Mouse (Mus musculus): ENCODE measurements at regions not wholly inside any gene's neighbourhood (a gene's known extent, or its start where the extent isn't known, plus 50 kb on each side); places are given as distances from the start of the nearest gene placed in this dataset.

GRCm38 (mm10) chr3:34264811-34265210 lies 183.7 kb upstream of the Dnajc19 start:
- Histone ChIP-seq H3K27ac (ENCODE audit: low read depth, low read length) (no peak overlapping the region), H3K4me2 (no peak overlapping the region), H3K9me3 (ENCODE audit: control insufficient read depth, low read length) (no peaks in the 10 kb centered on the region), H3K9ac (ENCODE audit: low read length) (no peak overlapping the region), H3K36me3 (ENCODE audit: control insufficient read depth, insufficient read depth, low read length) (no peaks in the 10 kb centered on the region), H3K4me3 (ENCODE audit: low read depth, low read length) (no peak overlapping the region), H3K27me3 (ENCODE audit: control insufficient read depth, insufficient read depth, low read length) (no peaks in the 10 kb centered on the region), H3K4me1 (ENCODE audit: control insufficient read depth, insufficient read depth, low read length) (no peaks in the 10 kb centered on the region)
- WGBS: 76% methylated on average over 6 of the region's 6 CpGs
- DNase-seq (ENCODE audit: low spot score, missing footprints) (peak; percentile 33), ATAC-seq (ENCODE audit: low FRiP score) (no peak)

- no peaks in the 10 kb centered on the region for H3K36me3 ChIP-seq (ENCODE audit: control insufficient read depth, insufficient read depth, low read length)
- H3K9ac ChIP-seq (ENCODE audit: low read length): no peak overlapping the region
- DNase-seq (ENCODE audit: low spot score, missing footprints) (no peak), ATAC-seq (ENCODE audit: low FRiP score) (no peak)
- WGBS: 72% methylated on average over 12 of the region's 12 CpGs
- no peaks in the 10 kb centered on the region for H3K27me3 ChIP-seq (ENCODE audit: control insufficient read depth, insufficient read depth, low read length)
- no peak overlapping the region for H3K4me2 ChIP-seq
- H3K4me1 ChIP-seq (ENCODE audit: control insufficient read depth, insufficient read depth, low read length): no peaks in the 10 kb centered on the region
- H3K9me3 ChIP-seq (ENCODE audit: control insufficient read depth, low read length): no peaks in the 10 kb centered on the region
- no peak overlapping the region for H3K27ac ChIP-seq (ENCODE audit: low read depth, low read length)
- H3K4me3 ChIP-seq (ENCODE audit: low read depth, low read length): no peak overlapping the region
Measured at GRCm38 (mm10) chr3:34252730-34253337, 171.7 kb upstream of the Dnajc19 start.

- no peak overlapping the region for H3K4me3 ChIP-seq (ENCODE audit: low read depth, low read length)
- H3K4me1 ChIP-seq (ENCODE audit: control insufficient read depth, insufficient read depth, low read length): no peaks in the 10 kb centered on the region
- ATAC-seq (ENCODE audit: low FRiP score): no peak
- H3K36me3 ChIP-seq (ENCODE audit: control insufficient read depth, insufficient read depth, low read length): no peaks in the 10 kb centered on the region
- no peaks in the 10 kb centered on the region for H3K9me3 ChIP-seq (ENCODE audit: control insufficient read depth, low read length)
- 95% methylated on average over 3 of the region's 3 CpGs for WGBS
- H3K4me2 ChIP-seq: no peak overlapping the region
- DNase-seq (ENCODE audit: low spot score, missing footprints): peak; percentile 54
- no peak overlapping the region for H3K9ac ChIP-seq (ENCODE audit: low read length)
- no peaks in the 10 kb centered on the region for H3K27me3 ChIP-seq (ENCODE audit: control insufficient read depth, insufficient read depth, low read length)
- no peak overlapping the region for H3K27ac ChIP-seq (ENCODE audit: low read depth, low read length)
Measured at GRCm38 (mm10) chr3:34242126-34242525, 161.0 kb upstream of the Dnajc19 start.

- DNase-seq (ENCODE audit: low spot score, missing footprints): no peak
- Histone ChIP-seq H3K27ac (ENCODE audit: low read depth, low read length) (no peak overlapping the region), H3K27me3 (ENCODE audit: control insufficient read depth, insufficient read depth, low read length) (no peaks in the 10 kb centered on the region), H3K9me3 (ENCODE audit: control insufficient read depth, low read length) (no peaks in the 10 kb centered on the region), H3K4me2 (no peak overlapping the region), H3K36me3 (ENCODE audit: control insufficient read depth, insufficient read depth, low read length) (no peaks in the 10 kb centered on the region), H3K4me1 (ENCODE audit: control insufficient read depth, insufficient read depth, low read length) (no peaks in the 10 kb centered on the region), H3K4me3 (ENCODE audit: low read depth, low read length) (no peak overlapping the region), H3K9ac (ENCODE audit: low read length) (no peak overlapping the region)
- ATAC-seq (ENCODE audit: low FRiP score): no peak
- 68% methylated on average over 2 of the region's 2 CpGs for WGBS
Measured at GRCm38 (mm10) chr3:34239978-34240377, 158.9 kb upstream of the Dnajc19 start.

GRCm38 (mm10) chr3:34234391-34234790 lies 153.3 kb upstream of the Dnajc19 start:
- WGBS: 34% methylated on average over 8 of the region's 8 CpGs
- Histone ChIP-seq H3K27ac (ENCODE audit: low read depth, low read length) (no peak overlapping the region), H3K4me2 (no peak overlapping the region), H3K9me3 (ENCODE audit: control insufficient read depth, low read length) (no peaks in the 10 kb centered on the region), H3K27me3 (ENCODE audit: control insufficient read depth, insufficient read depth, low read length) (no peaks in the 10 kb centered on the region), H3K9ac (ENCODE audit: low read length) (no peak overlapping the region), H3K4me3 (ENCODE audit: low read depth, low read length) (no peak overlapping the region), H3K4me1 (ENCODE audit: control insufficient read depth, insufficient read depth, low read length) (peaks cover 13% of the 10 kb centered on the region), H3K36me3 (ENCODE audit: control insufficient read depth, insufficient read depth, low read length) (no peaks in the 10 kb centered on the region)
- DNase-seq (ENCODE audit: low spot score, missing footprints): peak; percentile 85
- no peak for ATAC-seq (ENCODE audit: low FRiP score)

- Histone ChIP-seq H3K36me3 (ENCODE audit: control insufficient read depth, insufficient read depth, low read length) (no peaks in the 10 kb centered on the region), H3K27ac (ENCODE audit: low read depth, low read length) (no peak overlapping the region), H3K4me1 (ENCODE audit: control insufficient read depth, insufficient read depth, low read length) (peaks cover 13% of the 10 kb centered on the region), H3K4me3 (ENCODE audit: low read depth, low read length) (no peak overlapping the region), H3K9ac (ENCODE audit: low read length) (no peak overlapping the region), H3K4me2 (no peak overlapping the region), H3K9me3 (ENCODE audit: control insufficient read depth, low read length) (no peaks in the 10 kb centered on the region), H3K27me3 (ENCODE audit: control insufficient read depth, insufficient read depth, low read length) (no peaks in the 10 kb centered on the region)
- 70% methylated on average over 7 of the region's 7 CpGs for WGBS
- peak; percentile 82 for DNase-seq (ENCODE audit: low spot score, missing footprints)
- no peak for ATAC-seq (ENCODE audit: low FRiP score)
Measured at GRCm38 (mm10) chr3:34232329-34233250, 151.5 kb upstream of the Dnajc19 start.

GRCm38 (mm10) chr3:34231593-34232328 lies 150.6 kb upstream of the Dnajc19 start:
- no peaks in the 10 kb centered on the region for H3K9me3 ChIP-seq (ENCODE audit: control insufficient read depth, low read length)
- no peak overlapping the region for H3K4me3 ChIP-seq (ENCODE audit: low read depth, low read length)
- no peaks in the 10 kb centered on the region for H3K36me3 ChIP-seq (ENCODE audit: control insufficient read depth, insufficient read depth, low read length)
- WGBS: 61% methylated on average over 9 of the region's 9 CpGs
- peak; percentile 70; the same call in 1 of the 2 replicates for ATAC-seq (ENCODE audit: low FRiP score)
- peak; percentile 94 for DNase-seq (ENCODE audit: low spot score, missing footprints)
- no peaks in the 10 kb centered on the region for H3K27me3 ChIP-seq (ENCODE audit: control insufficient read depth, insufficient read depth, low read length)
- H3K4me2 ChIP-seq: no peak overlapping the region
- H3K9ac ChIP-seq (ENCODE audit: low read length): no peak overlapping the region
- peaks cover 13% of the 10 kb centered on the region for H3K4me1 ChIP-seq (ENCODE audit: control insufficient read depth, insufficient read depth, low read length)
- H3K27ac ChIP-seq (ENCODE audit: low read depth, low read length): no peak overlapping the region

- H3K36me3 ChIP-seq (ENCODE audit: control insufficient read depth, insufficient read depth, low read length): no peaks in the 10 kb centered on the region
- H3K4me1 ChIP-seq (ENCODE audit: control insufficient read depth, insufficient read depth, low read length): no peaks in the 10 kb centered on the region
- H3K27ac ChIP-seq (ENCODE audit: low read depth, low read length): no peak overlapping the region
- H3K4me3 ChIP-seq (ENCODE audit: low read depth, low read length): no peak overlapping the region
- no peak overlapping the region for H3K4me2 ChIP-seq
- H3K27me3 ChIP-seq (ENCODE audit: control insufficient read depth, insufficient read depth, low read length): no peaks in the 10 kb centered on the region
- ATAC-seq (ENCODE audit: low FRiP score) (no peak), DNase-seq (ENCODE audit: low spot score, missing footprints) (peak; percentile 6)
- 92% methylated on average over 10 of the region's 10 CpGs for WGBS
- no peak overlapping the region for H3K9ac ChIP-seq (ENCODE audit: low read length)
- no peaks in the 10 kb centered on the region; the same call in 1 of the 2 replicates for H3K9me3 ChIP-seq (ENCODE audit: control insufficient read depth, low read length)
Measured at GRCm38 (mm10) chr3:34222291-34222690, 141.2 kb upstream of the Dnajc19 start.
